Mouse (Mus musculus) CH12.LX (cell line): ENCODE data around the gene Ncaph2. TPM values are rescaled to one million over a fixed set of nuclear protein-coding genes. Genes with fewer than 3 reads are reported as not detected.

Experiments used
- DNase-seq: peaks from one replicate; pipeline ENCODE4 v3.0.0-alpha.2; 2013; ENCODE audit errors: extremely low read depth
- H3K27ac ChIP-seq: 2 replicates; pipeline ENCODE4 v1.5.1; 2012; ENCODE audit warnings: low read depth, mild to moderate bottlenecking, control low read depth, moderate library complexity; ENCODE audit not compliant: insufficient read depth
- H3K27me3 ChIP-seq: replicated peaks from 2 replicates; pipeline ENCODE3; 2012; ENCODE audit warnings: inconsistent platforms
- H3K36me3 ChIP-seq, 2 experiments: replicated peaks in 1 of 2; 2 replicates each; pipeline versions ENCODE3 to v1.6.1; 2012; ENCODE audit warnings: inconsistent platforms in 1 of 2, low read length in 1 of 2, mild to moderate bottlenecking in 1 of 2, mixed read lengths in 1 of 2, moderate library complexity in 1 of 2; ENCODE audit not compliant: control insufficient read depth in 1 of 2, insufficient read depth in 1 of 2
- H3K4me1 ChIP-seq, 2 experiments: 2 replicates each; pipeline ENCODE4 v1.6.1; 2012; ENCODE audit warnings: inconsistent platforms in 1 of 2, moderate library complexity in 1 of 2; ENCODE audit not compliant: insufficient read depth in 2 of 2, control insufficient read depth in 1 of 2
- H3K4me2 ChIP-seq: 2 replicates; pipeline ENCODE4 v1.6.1; 2012; ENCODE audit warnings: low read depth, mild to moderate bottlenecking, control low read depth; ENCODE audit not compliant: poor library complexity, insufficient read depth, severe bottlenecking
- H3K4me3 ChIP-seq, 3 experiments: fragments of 150-350 bp in 1 of 3; sonication (generic) in 1 of 3; replicated peaks in 1 of 3; 2 replicates each; pipeline versions ENCODE3 to v1.5.1; 2011 to 2012; ENCODE audit warnings: low read depth in 2 of 3, low read length in 2 of 3, mild to moderate bottlenecking in 2 of 3, moderate library complexity in 2 of 3, control low read depth in 1 of 3, improper control_type of control experiment in 1 of 3, inconsistent platforms in 1 of 3, mixed read lengths in 1 of 3; ENCODE audit not compliant: poor library complexity in 1 of 3
- H3K79me2 ChIP-seq: replicated peaks from 2 replicates; pipeline ENCODE4 v1.6.1; 2012; ENCODE audit warnings: mild to moderate bottlenecking, moderate library complexity; ENCODE audit not compliant: control insufficient read depth, poor library complexity, insufficient read depth, severe bottlenecking; ENCODE audit errors: extremely low read depth
- H3K9ac ChIP-seq: 2 replicates; pipeline ENCODE4 v1.6.1; 2012; ENCODE audit warnings: low read depth, mild to moderate bottlenecking, control low read depth, moderate library complexity; ENCODE audit not compliant: insufficient read depth
- H3K9me3 ChIP-seq: replicated peaks from 2 replicates; pipeline ENCODE3; 2012; ENCODE audit warnings: low read length, inconsistent platforms, mixed read lengths
- E2F4 ChIP-seq: IDR thresholded peaks from 2 replicates; pipeline ENCODE4 v1.6.1; 2011; ENCODE audit warnings: low read depth, low read length, improper control_type of control experiment; ENCODE audit not compliant: insufficient replicate concordance
- HCFC1 ChIP-seq: IDR thresholded peaks from 2 replicates; pipeline ENCODE4 v1.6.1; 2012; ENCODE audit warnings: low read depth, mild to moderate bottlenecking, inconsistent platforms, low read length, improper control_type of control experiment
- JUND ChIP-seq: conservative IDR thresholded peaks from 2 replicates; pipeline ENCODE4 v1.6.1; 2011; ENCODE audit warnings: low read depth, low read length, improper control_type of control experiment
- MAX ChIP-seq: IDR thresholded peaks from 2 replicates; pipeline ENCODE4 v1.6.1; 2011; ENCODE audit warnings: low read length, improper control_type of control experiment
- MXI1 ChIP-seq: IDR thresholded peaks from 2 replicates; pipeline ENCODE4 v1.6.1; 2011; ENCODE audit warnings: mild to moderate bottlenecking, low read depth, low read length, improper control_type of control experiment
- POLR2A ChIP-seq: IDR thresholded peaks from 2 replicates; pipeline ENCODE4 v1.6.1; 2011; ENCODE audit warnings: low read depth, mild to moderate bottlenecking, improper control_type of control experiment, low read length
- RCOR1 ChIP-seq: conservative IDR thresholded peaks from 2 replicates; pipeline ENCODE4 v1.6.1; 2012; ENCODE audit warnings: low read depth, mild to moderate bottlenecking, inconsistent platforms, low read length, improper control_type of control experiment
- SMC3 ChIP-seq: IDR thresholded peaks from 2 replicates; pipeline ENCODE4 v1.6.1; 2011; ENCODE audit warnings: low read depth, low read length, improper control_type of control experiment
- USF2 ChIP-seq: conservative IDR thresholded peaks from 2 replicates; pipeline ENCODE4 v1.6.1; 2011; ENCODE audit warnings: low read depth, low read length, improper control_type of control experiment
- dilution Hi-C: fragments of 300-500 bp; cut with MboI; formaldehyde crosslinking; loops from 2 replicates; pipeline ENCODE4 v1.14.3; 2020; ENCODE audit warnings: low sequenced_read_pairs; ENCODE audit not compliant: extremely low pct_unique_long_range_greater_than_20kb, extremely low pct_ligation_motif_present
- in situ Hi-C: fragments of 300-500 bp; cut with MboI; formaldehyde crosslinking; loops from 3 replicates; pipeline ENCODE4 v1.14.3; 2019; ENCODE audit warnings: low sequenced_read_pairs, low pct_ligation_motif_present, low pct_unique_long_range_greater_than_20kb, mixed read lengths
- polyA plus RNA-seq: library from polyadenylated mRNA; unstranded; fragments of >175 nt; gene quantifications from 2 replicates; pipeline ENCODE4 v1.2.1, GENCODE M21; 2012; ENCODE audit warnings: low read depth; ENCODE audit not compliant: insufficient read length
- total RNA-seq, 2 experiments: library from RNA; depleted of rRNA; stranded (reverse); fragments of 300-350 nt in 1 of 2; fragments of >200 nt in 1 of 2; gene quantifications; 2 replicates each; pipeline ENCODE4 v1.2.3; 2012 to 2014

The Ncaph2 gene
- total and polyA plus RNA-seq, 3 experiments: 95.4 to 151 (median 106) TPM

DNA sequence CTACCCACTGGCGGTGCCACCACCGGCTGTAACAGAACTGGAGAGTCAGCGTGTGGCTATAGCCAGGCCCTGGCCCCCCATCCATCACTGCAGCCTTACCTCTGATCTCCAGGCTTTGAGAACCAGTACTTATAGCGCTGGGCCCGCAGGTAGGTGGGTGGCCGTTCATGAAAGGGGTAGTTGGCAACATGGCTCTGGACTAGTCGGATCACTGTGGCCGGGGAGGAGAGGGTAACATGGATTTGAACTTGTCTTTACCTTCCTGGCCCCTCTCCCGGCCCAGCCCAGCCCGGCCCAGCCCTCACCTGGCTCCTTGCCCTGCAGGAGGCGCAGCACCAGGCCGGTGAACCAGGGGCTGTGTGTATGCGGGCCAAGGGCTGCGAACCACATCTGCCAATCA lies 3.5 kb upstream of the Ncaph2 start:
- Histone ChIP-seq H3K9me3 (no peaks in the 10 kb centered on the region), H3K9ac (no peak overlapping the region), H3K4me1 (peaks cover 10 to 13% of the 10 kb centered on the region in 2 experiments), H3K4me3 (no peak overlapping the region), H3K27ac (no peak overlapping the region), H3K27me3 (no peaks in the 10 kb centered on the region), H3K36me3 (peaks cover 32 to 56% of the 10 kb centered on the region in 2 experiments), H3K4me2 (no peak overlapping the region), H3K79me2 (peaks cover 22% of the 10 kb centered on the region)
- TF ChIP-seq E2F4: no peak
- DNase-seq: no peak
- in situ Hi-C loops: loop anchor here (25.0 kb wide), 1 partner anchor 240 kb away; the partner anchor contains the start of gene Tubgcp6
- dilution Hi-C loops: no loop called here

DNA sequence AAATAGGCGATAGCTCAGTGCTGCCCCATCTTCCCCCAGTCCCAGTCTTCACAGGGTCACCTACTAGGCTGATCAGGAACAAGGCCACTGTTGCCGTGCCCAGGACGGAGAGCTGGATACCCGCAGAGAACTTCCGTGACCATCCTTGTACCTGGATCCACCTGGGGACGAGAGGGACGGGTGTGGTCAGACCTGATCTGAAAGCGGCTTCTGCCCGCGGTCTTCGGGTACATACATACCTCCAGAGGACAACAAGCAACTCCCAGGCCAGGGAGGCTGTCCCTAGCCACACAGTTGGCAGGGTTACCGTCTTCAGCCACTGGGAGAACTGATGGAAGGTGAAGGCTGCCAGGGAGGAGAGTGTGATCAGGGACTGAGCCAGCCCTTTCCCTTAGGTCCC lies 2.7 kb upstream of the Ncaph2 start:
- no peaks in the 10 kb centered on the region for H3K27me3 ChIP-seq
- H3K27ac ChIP-seq: no peak overlapping the region
- dilution Hi-C loops (no loop called here), in situ Hi-C loops (loop anchor here (25.0 kb wide), 1 partner anchor 240 kb away; the partner anchor contains the start of gene Tubgcp6)
- no peak overlapping the region for H3K4me2 ChIP-seq
- DNase-seq: no peak
- no peak overlapping the region for H3K4me3 ChIP-seq
- peaks cover 29% of the 10 kb centered on the region for H3K79me2 ChIP-seq
- TF ChIP-seq USF2 (no peak), RCOR1 (no peak), HCFC1 (no peak), POLR2A (no peak)
- no peaks in the 10 kb centered on the region for H3K9me3 ChIP-seq
- H3K9ac ChIP-seq: no peak overlapping the region
- H3K36me3 ChIP-seq: peaks cover 32 to 56% of the 10 kb centered on the region in 2 experiments
- peaks cover 10 to 21% of the 10 kb centered on the region in 2 experiments for H3K4me1 ChIP-seq

DNA sequence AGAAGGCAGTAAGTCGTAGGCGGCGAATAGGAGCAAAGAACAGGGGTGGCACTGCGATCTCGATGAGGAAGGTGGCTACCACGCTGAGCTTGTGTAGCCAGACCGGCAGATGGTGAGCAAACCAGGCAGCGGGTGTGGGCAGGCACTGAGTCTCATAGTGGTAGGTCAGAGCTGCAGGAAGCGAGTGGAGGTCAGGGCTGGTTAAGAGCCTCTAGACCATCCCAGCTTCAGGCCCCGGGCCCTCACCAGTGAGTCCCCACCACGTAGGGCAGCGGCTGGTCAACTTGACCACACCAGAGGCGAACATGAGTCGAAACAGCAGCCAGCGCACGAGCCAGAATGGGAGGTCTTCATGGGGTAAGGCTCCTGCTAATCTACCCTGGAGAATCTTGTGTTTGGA lies 1.7 kb upstream of the Ncaph2 start:
- H3K36me3 ChIP-seq: peaks cover 36 to 56% of the 10 kb centered on the region in 2 experiments
- H3K27ac ChIP-seq: no peak overlapping the region
- no peaks in the 10 kb centered on the region for H3K27me3 ChIP-seq
- peaks cover 39% of the 10 kb centered on the region for H3K79me2 ChIP-seq
- no peak for TF ChIP-seq JUND
- TF ChIP-seq MXI1: no peak
- no peak for TF ChIP-seq SMC3
- no peak for TF ChIP-seq MAX
- TF ChIP-seq, all 38 proteins: peak for 0
- H3K4me2 ChIP-seq: peak overlapping the region; percentile 65; the same call in 1 of the 2 replicates
- no peak for DNase-seq
- dilution Hi-C loops (no loop called here), in situ Hi-C loops (loop anchor here (25.0 kb wide), 1 partner anchor 242 kb away; the partner anchor contains the start of gene Tubgcp6)
- H3K4me3 ChIP-seq: no peak overlapping the region
- H3K4me1 ChIP-seq: peaks cover 12 to 30% of the 10 kb centered on the region in 2 experiments
- H3K9me3 ChIP-seq: no peaks in the 10 kb centered on the region
- H3K9ac ChIP-seq: no peak overlapping the region
